Mouse (Mus musculus) hindbrain, embryonic 13.5 days (tissue): ENCODE data around the gene Brms1. TPM values are rescaled to one million over a fixed set of nuclear protein-coding genes. Genes with fewer than 3 reads are reported as not detected.

Source experiments
- ATAC-seq: fragments of 200-750 bp; cut with Nextera tagmentation; 2 replicates; pipeline ENCODE4 v1.8.0; 2017; ENCODE audit warnings: moderate TSS enrichment; ENCODE audit not compliant: low FRiP score
- H3K27ac ChIP-seq: fragments of 300-500 bp; sonication (generic); 2 replicates; pipeline ENCODE4 v1.5.1; 2015; ENCODE audit warnings: inconsistent platforms, mild to moderate bottlenecking, moderate library complexity
- H3K27me3 ChIP-seq: fragments of 300-500 bp; sonication (generic); 2 replicates; pipeline ENCODE4 v1.6.1; 2015; ENCODE audit warnings: mild to moderate bottlenecking, inconsistent platforms
- H3K36me3 ChIP-seq: fragments of 300-500 bp; sonication (generic); 2 replicates; pipeline ENCODE4 v1.6.1; 2015; ENCODE audit warnings: mild to moderate bottlenecking, inconsistent platforms
- H3K4me1 ChIP-seq: fragments of 300-500 bp; sonication (generic); replicated peaks from 2 replicates; pipeline ENCODE4 v1.6.1; 2015; ENCODE audit warnings: inconsistent platforms
- H3K4me2 ChIP-seq: fragments of 300-500 bp; sonication (generic); 2 replicates; pipeline ENCODE4 v1.6.1; 2015; ENCODE audit warnings: inconsistent platforms, mild to moderate bottlenecking, moderate library complexity
- H3K4me3 ChIP-seq: fragments of 300-500 bp; sonication (generic); 2 replicates; pipeline ENCODE4 v1.5.1; 2015; ENCODE audit warnings: mild to moderate bottlenecking, inconsistent platforms
- H3K9ac ChIP-seq: fragments of 300-500 bp; sonication (generic); 2 replicates; pipeline ENCODE4 v1.6.1; 2015; ENCODE audit warnings: mild to moderate bottlenecking, inconsistent platforms
- H3K9me3 ChIP-seq: fragments of 300-500 bp; sonication (generic); 2 replicates; pipeline ENCODE4 v1.6.1; 2016; ENCODE audit warnings: inconsistent platforms
- WGBS: fragments of 180-500 bp; shearing (Covaris S2); methylation state at CpG from one replicate; pipeline ENCODE4 v1.1.7; 2015; 5-methylcytosine and 5-hydroxymethylcytosine counted together
- polyA plus RNA-seq: library from polyadenylated mRNA; unstranded; fragments of >200 nt; fragmentation: Nextera tagmentation; extraction: Ambion mirVana; gene quantifications from 2 replicates; pipeline ENCODE4 v1.2.1, GENCODE M21; 2015

Brms1 gene
- polyA plus RNA-seq, 1 experiment from 2014 or later, result 48.2 TPM

- Histone ChIP-seq H3K4me2 (no peak overlapping the region), H3K9me3 (no peaks in the 10 kb centered on the region), H3K9ac (no peak overlapping the region), H3K27ac (no peak overlapping the region), H3K4me1 (peaks cover 32% of the 10 kb centered on the region), H3K4me3 (no peak overlapping the region), H3K27me3 (peaks cover 12% of the 10 kb centered on the region), H3K36me3 (peaks cover 70% of the 10 kb centered on the region)
- ATAC-seq, result no peak
- WGBS, result 83% methylated on average over 4 of the region's 4 CpGs
Observed at GRCm38 (mm10) chr19:5045531-5045930, 4.4 kb downstream of the Brms1 start.

- Histone ChIP-seq H3K4me2 (no peak overlapping the region), H3K9ac (no peak overlapping the region), H3K27me3 (peaks cover 41% of the 10 kb centered on the region), H3K36me3 (peaks cover 63% of the 10 kb centered on the region), H3K27ac (no peak overlapping the region), H3K4me3 (no peak overlapping the region), H3K9me3 (no peaks in the 10 kb centered on the region), H3K4me1 (peaks cover 18% of the 10 kb centered on the region)
- 83% methylated on average over 14 of the region's 14 CpGs for WGBS
- ATAC-seq, result no peak
Observed at GRCm38 (mm10) chr19:5048138-5049056, 7.2 kb downstream of the Brms1 start.

GRCm38 (mm10) chr19:5049325-5049724 lies 8.2 kb downstream of the Brms1 start:
- no peak overlapping the region for H3K9ac ChIP-seq
- H3K27ac ChIP-seq, result no peak overlapping the region
- peaks cover 50% of the 10 kb centered on the region for H3K27me3 ChIP-seq
- no peak overlapping the region for H3K4me3 ChIP-seq
- 83% methylated on average over 6 of the region's 6 CpGs for WGBS
- no peak overlapping the region for H3K4me2 ChIP-seq
- peaks cover 18% of the 10 kb centered on the region for H3K4me1 ChIP-seq
- peaks cover 54% of the 10 kb centered on the region for H3K36me3 ChIP-seq
- no peaks in the 10 kb centered on the region for H3K9me3 ChIP-seq
- ATAC-seq, result no peak

- Histone ChIP-seq H3K9ac (peak within 1 kb of the TSS; percentile 39), H3K36me3 (peaks cover 48% of the 10 kb centered on the region), H3K4me1 (peaks cover 18% of the 10 kb centered on the region), H3K9me3 (no peaks in the 10 kb centered on the region), H3K27me3 (peaks cover 60% of the 10 kb centered on the region), H3K4me3 (peak within 1 kb of the TSS; percentile 7; the same call in 1 of the 2 replicates), H3K4me2 (peak within 1 kb of the TSS; percentile 17; the same call in 1 of the 2 replicates), H3K27ac (no peak within 1 kb of the TSS)
- ATAC-seq, result no peak
- WGBS, result 22% methylated on average over 13 of the region's 14 CpGs
Observed at GRCm38 (mm10) chr19:5050047-5050905, 9.1 kb downstream of the Brms1 start, which contains the start of gene Rin1. Gene Rin1 (plus strand): TSS chr19:5050481.

- peaks cover 64% of the 10 kb centered on the region for H3K27me3 ChIP-seq
- H3K4me1 ChIP-seq, result peaks cover 18% of the 10 kb centered on the region
- peak overlapping the region; percentile 39; the same call in 1 of the 2 replicates for H3K9ac ChIP-seq
- peak overlapping the region; percentile 7; the same call in 1 of the 2 replicates for H3K4me3 ChIP-seq
- H3K27ac ChIP-seq, result no peak overlapping the region
- peaks cover 40% of the 10 kb centered on the region for H3K36me3 ChIP-seq
- no peaks in the 10 kb centered on the region for H3K9me3 ChIP-seq
- 12% methylated on average over 17 of the region's 17 CpGs for WGBS
- H3K4me2 ChIP-seq, result peak overlapping the region; percentile 17; the same call in 1 of the 2 replicates
- ATAC-seq, result no peak
Observed at GRCm38 (mm10) chr19:5051031-5051430, 9.9 kb downstream of the Brms1 start.

GRCm38 (mm10) chr19:5051515-5051914 lies 10.4 kb downstream of the Brms1 start:
- Histone ChIP-seq H3K9me3 (no peaks in the 10 kb centered on the region), H3K4me2 (peak overlapping the region; percentile 17; the same call in 1 of the 2 replicates), H3K27ac (no peak overlapping the region), H3K9ac (peak overlapping the region; percentile 39; the same call in 1 of the 2 replicates), H3K27me3 (peaks cover 64% of the 10 kb centered on the region), H3K4me3 (0 out of 2 replicates have a peak overlapping the region, but pooled peaks have one; percentile 7), H3K36me3 (peaks cover 35% of the 10 kb centered on the region), H3K4me1 (peaks cover 23% of the 10 kb centered on the region)
- ATAC-seq, result no peak
- 31% methylated on average over 3 of the region's 3 CpGs for WGBS

GRCm38 (mm10) chr19:5052166-5052822 lies 11.1 kb downstream of the Brms1 start:
- Histone ChIP-seq H3K4me2 (no peak overlapping the region), H3K9ac (no peak overlapping the region), H3K9me3 (no peaks in the 10 kb centered on the region), H3K27me3 (peaks cover 64% of the 10 kb centered on the region), H3K4me3 (no peak overlapping the region), H3K27ac (no peak overlapping the region), H3K36me3 (peaks cover 27% of the 10 kb centered on the region), H3K4me1 (peaks cover 23% of the 10 kb centered on the region)
- no peak for ATAC-seq
- 25% methylated on average over 25 of the region's 25 CpGs for WGBS

GRCm38 (mm10) chr19:5052853-5053252 lies 11.7 kb downstream of the Brms1 start:
- 53% methylated on average over 17 of the region's 17 CpGs for WGBS
- H3K4me2 ChIP-seq, result no peak overlapping the region
- peaks cover 64% of the 10 kb centered on the region for H3K27me3 ChIP-seq
- H3K27ac ChIP-seq, result no peak overlapping the region
- H3K9me3 ChIP-seq, result no peaks in the 10 kb centered on the region
- peaks cover 22% of the 10 kb centered on the region for H3K36me3 ChIP-seq
- H3K4me3 ChIP-seq, result no peak overlapping the region
- no peak overlapping the region for H3K9ac ChIP-seq
- peaks cover 23% of the 10 kb centered on the region for H3K4me1 ChIP-seq
- ATAC-seq, result no peak

- Histone ChIP-seq H3K36me3 (peaks cover 12% of the 10 kb centered on the region), H3K4me2 (no peak overlapping the region), H3K9ac (no peak overlapping the region), H3K4me1 (peaks cover 27% of the 10 kb centered on the region), H3K27ac (no peak overlapping the region), H3K27me3 (peaks cover 67% of the 10 kb centered on the region), H3K9me3 (no peaks in the 10 kb centered on the region), H3K4me3 (no peak overlapping the region)
- WGBS, result 17% methylated on average over 9 of the region's 9 CpGs
- no peak for ATAC-seq
Observed at GRCm38 (mm10) chr19:5053909-5054308, 12.8 kb downstream of the Brms1 start.

GRCm38 (mm10) chr19:5056251-5056650 lies 15.1 kb downstream of the Brms1 start:
- Histone ChIP-seq H3K9ac (0 out of 2 replicates have a peak overlapping the region, but pooled peaks have one; percentile 5), H3K4me3 (no peak overlapping the region), H3K36me3 (no peaks in the 10 kb centered on the region), H3K27ac (no peak overlapping the region), H3K4me2 (no peak overlapping the region), H3K27me3 (peaks cover 50% of the 10 kb centered on the region), H3K9me3 (no peaks in the 10 kb centered on the region), H3K4me1 (peaks cover 28% of the 10 kb centered on the region)
- WGBS, result 11% methylated on average over 6 of the region's 6 CpGs
- ATAC-seq, result peak; percentile 38; the same call in 1 of the 2 replicates

- Histone ChIP-seq H3K27ac (no peak overlapping the region), H3K27me3 (peaks cover 32% of the 10 kb centered on the region), H3K9ac (peak overlapping the region; percentile 56), H3K36me3 (no peaks in the 10 kb centered on the region), H3K4me3 (no peak overlapping the region), H3K4me2 (no peak overlapping the region), H3K4me1 (peaks cover 27% of the 10 kb centered on the region), H3K9me3 (no peaks in the 10 kb centered on the region)
- no peak for ATAC-seq
- 24% methylated on average over 16 of the region's 16 CpGs for WGBS
Observed at GRCm38 (mm10) chr19:5057876-5058775, 17.0 kb downstream of the Brms1 start.
